Mouse (Mus musculus): ENCODE data around the gene Zfp61.

GRCm38 (mm10) chr7:24253779-24254615 lies 47.0 kb downstream of the Zfp61 start:
- TF ChIP-seq CTCF (IDR thresholded peaks at IDR 0.05; ENCODE audit: control insufficient read depth, insufficient read depth, insufficient replicate concordance, low read depth, low read length) (no peak), POLR2A (IDR thresholded peaks at IDR 0.05; ENCODE audit: control insufficient read depth, low read depth, low read length) (no peak)
